Mouse (Mus musculus) yolk sac, embryonic 10.5 days (tissue): ENCODE data around the gene Galnt10.

ENCODE experiments used
- DNase-seq: peaks from one replicate; pipeline ENCODE4 v3.0.0-alpha.2; 2017; ENCODE audit warnings: low spot score

Galnt10 gene

DNA sequence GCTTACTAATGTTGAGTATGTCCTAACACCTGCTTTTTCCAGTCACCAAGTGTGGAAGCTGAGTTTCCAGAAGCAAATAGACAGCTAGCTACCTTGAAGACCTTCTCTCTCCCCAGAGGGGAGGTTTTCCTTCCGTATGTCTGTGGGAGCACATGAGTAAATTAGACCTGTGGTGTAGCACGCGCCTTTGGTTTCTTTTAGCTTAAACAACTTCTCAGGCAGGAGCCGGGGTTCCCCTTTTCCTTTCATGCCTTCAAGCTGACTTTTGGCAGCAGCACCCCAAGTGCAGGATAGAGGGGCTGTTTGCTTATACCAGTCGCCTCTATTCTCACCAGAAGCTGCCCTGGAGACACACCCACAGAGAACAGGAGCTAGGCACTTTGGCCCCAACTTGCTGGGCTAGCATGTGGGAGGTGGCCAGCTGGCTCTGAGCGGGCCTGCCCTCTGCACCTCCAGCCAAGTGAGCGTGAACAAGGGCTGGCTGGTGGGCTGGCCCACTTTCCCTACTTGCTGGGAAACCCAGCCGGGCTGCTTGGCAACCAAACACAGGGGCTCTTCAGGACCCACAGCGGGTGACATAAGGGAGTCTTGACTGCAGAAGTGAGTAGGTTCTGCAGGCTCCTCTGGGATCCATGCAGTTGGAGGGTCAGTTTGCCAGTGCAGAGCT, 82.2 kb downstream of the Galnt10 start:
- DNase-seq = no peak

DNA sequence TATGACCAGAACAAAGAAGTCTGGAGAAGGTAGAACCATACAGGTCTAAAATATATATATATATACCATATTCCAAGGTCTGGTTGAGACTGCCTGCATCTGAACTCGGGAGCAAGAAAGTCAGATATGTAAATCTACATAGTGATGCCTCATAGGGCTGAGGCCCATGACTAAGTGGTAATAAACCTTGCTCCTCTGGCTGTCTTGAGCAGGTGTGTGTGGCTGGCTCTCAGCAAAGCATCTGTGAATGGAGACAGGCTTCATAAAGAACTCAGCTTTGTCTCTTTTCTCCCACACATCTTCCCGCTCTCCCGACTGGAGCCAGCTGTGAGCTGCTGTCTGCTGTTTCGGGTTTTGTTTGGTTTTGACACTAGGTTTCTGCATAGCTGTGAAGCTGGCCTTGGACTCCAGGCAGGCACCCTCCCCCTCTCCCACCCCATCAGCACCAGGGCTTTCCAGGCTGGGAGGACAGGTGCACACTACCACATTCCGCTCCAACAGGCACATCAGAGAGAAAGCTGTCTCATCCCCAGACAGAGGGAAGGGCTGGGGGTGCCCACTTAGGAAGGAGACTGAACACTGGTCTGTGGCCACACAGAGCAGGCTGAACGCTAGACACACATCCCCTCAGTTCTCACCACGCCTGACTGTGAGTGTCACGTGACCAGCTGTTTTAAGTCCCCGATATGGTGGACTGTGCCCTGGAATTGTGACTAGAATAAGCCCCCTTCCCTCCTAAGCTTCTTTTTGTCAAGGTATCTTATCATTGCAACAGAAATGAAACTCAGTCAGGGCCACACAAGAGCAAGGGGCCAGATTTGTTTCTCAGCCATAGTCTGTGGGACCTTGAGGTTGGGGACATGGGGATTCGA, 87.4 kb downstream of the Galnt10 start:
- no peak for DNase-seq

DNA sequence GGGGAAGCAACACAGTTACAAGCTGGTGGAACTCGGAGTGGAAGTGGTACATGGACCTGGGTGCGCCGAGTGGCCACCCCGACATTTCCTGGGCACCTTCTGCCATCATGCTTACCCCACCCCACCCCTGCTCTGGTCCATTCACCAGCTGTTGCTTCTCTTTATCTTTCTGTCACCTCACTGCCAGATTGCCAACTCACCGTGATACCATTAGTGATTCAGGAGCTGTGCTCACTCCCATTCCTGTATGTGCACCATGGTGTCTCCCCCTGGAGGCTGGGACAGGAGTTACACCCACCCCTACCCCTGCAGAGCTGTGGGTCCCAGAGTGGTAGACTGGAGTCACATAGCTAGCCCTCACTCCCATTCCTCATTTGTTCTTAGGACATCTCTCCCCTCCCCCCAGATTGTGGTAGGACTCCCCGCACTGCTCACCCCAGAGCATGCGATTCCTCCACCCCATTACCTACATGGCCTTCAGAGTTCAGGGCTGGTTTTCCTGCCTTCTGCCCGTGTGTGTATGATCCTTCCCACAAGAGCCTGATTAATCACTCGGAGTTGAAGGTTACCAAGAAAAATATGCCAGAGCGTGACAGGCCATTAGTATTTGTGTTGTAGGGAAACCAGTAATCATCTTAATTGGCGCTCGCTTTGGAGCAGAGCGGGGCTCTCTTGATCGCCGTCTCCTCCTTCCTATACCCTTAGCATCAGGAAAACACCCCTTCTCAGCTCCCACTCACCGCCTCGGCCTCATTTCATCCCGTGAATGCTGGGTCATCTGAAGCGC, 102.2 kb downstream of the Galnt10 start:
- no peak for DNase-seq

DNA sequence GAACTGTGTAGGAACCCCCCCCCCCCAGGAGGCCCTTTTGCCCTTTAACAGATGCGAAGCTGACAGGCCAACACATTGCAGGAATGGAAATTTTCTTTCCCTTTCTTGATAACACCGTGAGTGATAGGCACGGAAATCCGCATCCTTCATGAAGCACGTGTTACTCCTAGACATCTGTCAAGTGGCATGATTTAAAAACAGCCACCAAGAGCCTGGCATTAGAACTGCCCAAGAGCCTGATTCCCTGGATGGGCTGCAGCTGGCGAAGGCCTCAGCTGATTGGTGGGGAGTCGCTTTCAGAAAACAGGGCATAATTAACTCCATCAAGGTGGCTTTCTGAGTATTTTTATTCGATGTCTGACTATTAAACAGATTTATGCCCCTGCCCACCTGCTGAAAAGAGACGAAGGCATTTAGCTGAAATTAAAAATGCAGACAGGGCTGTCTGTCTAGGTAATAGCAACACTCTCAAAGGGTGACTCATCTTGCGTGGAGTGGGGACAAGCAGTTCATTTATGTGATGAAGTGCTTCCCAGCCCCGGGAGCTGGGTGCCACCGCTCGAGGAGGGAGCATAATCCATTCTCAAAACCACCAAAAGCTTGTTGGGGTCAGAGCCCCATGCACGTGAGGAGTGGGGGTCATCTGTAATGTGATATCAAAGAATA, 108.4 kb downstream of the Galnt10 start:
- DNase-seq = no peak

DNA sequence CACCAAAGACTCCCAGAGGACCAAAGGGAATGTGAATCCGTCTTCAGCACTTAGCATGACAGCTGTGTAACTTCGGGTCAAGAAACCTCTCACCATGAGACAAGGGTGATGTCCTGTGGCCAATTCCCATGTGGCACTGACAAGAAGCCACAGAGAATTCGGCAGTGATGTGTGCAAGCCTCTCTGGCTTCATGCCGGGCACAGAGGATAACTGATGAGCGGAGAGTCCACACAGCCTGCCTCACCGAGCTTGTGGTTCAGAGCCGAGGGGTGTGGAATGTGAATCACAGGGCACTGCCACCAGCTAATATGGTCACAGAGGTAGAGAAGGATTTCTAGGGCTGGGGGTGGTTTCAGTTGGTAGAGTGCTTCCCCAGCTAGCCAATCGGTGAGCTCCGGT, 113.4 kb downstream of the Galnt10 start:
- DNase-seq = no peak

DNA sequence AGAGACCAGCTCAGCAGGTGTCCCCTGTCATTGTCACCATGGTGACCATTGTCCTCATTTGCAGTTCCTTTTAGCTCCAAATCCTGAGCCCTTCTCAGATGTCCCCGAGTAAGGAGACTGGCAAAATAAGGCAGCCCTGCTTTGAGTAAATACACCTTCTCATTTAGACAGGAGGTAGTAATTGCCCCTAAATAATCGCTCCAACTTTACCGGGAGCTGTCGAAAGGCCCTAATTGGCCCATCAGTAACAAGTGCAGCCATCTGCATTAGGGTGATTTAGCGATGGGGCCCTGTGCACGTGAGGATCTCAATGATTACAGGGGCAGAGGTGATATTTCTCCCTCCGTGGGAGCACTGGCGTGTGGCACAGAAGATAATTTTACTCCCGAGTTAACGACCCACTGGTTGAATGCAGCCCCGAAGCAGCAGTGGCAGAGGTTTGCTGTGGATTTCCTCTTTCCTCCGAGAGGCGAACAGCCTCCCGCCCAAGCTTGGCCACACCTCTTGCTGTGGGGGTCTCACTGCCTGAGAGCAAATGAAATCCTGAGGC, 115.3 kb downstream of the Galnt10 start:
- DNase-seq = no peak

DNA sequence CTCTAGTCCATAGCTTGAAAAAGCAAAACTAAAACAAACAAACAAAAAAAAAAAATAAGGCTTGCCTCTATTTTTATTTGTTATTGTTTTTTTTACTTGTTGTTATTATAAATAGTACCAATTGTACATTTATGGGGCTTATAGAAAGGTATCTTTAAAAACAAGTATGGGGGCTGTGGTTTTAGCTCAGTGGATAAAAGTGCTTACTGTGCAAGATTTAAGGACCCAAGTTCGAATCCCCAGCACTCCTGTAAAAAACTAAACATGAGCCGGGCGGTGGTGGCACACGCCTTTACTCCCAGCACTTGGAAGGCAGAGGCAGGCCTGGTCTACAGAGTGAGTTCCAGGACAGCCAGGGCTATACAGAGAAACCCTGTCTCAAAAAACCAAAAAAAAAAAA, 116.1 kb downstream of the Galnt10 start:
- DNase-seq = no peak

DNA sequence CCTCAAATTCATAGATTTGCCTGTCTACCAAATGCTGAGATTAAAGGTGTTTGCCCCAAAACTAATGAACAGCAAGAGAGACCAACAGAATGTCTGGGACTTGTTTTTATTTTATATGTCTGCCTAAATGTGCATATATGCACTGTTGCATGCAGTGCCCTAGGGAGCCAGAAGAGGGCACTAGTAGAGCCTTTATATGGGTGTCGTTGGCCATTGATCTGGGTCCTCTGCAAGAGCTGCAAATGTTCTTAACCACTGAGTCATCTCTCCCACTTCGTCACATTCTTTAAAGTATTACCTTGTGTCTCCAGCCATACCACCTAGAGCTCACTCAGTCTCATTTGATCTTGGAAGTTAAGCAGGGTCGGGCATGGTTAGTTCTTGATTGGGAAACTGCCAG, 118.9 kb downstream of the Galnt10 start:
- DNase-seq = no peak

DNA sequence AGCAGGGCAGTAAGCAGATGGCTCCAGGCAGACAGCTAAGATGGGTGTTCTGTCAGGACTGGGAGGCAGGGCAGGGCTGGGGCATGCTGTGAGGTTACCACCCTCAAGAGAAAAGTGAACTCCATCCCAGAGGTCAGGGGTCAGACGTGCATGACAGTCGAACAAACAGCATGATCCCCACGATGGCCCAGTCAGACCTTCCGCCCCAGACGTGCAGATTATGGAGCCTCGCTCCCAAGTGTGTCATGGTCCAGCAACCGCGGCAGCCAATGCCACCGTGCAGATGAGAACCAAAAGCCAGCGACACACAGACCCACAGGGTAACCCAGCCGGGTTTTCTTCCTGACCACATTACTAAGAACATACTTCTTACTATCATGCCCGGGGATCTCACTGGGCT, 121.4 kb downstream of the Galnt10 start:
- DNase-seq = peak; percentile 48

DNA sequence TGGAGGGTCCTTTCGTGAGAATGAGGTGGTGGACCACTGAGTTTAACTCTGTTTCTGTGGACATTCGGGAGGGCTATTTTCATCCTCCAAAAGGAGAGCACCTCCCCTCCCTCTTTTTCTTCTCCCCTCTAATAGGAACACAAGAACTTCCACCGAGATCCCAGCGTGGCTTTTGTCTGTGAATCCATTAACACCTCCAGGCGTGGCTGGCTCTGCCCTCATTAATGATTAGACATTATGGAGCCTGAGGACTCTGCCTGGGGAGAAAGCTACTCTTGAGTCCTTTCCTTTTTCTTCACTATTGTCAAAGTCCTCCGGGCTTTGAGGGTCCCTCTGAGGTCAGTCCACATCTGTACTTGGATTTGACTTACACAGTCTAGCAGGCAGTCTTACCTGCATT, 121.9 kb downstream of the Galnt10 start:
- no peak for DNase-seq

DNA sequence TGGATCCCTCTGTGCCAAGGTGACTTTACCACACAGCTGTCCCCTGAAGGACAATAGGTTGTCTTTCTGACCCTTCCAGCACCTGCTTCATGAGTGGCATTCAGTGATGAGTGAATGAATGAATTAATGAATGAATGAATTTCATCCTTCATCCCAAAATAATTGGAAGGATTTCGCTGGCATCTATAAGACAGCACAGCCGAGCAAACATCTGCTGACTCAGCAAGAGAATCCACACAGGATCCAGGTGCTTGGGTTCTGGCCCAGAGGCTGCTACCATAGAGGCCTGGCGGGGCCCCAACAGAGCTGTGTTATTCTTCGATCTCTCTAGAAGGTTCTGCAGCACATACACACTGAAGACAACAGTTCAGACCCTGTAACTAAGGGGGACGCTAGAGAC, 125.5 kb downstream of the Galnt10 start:
- no peak for DNase-seq

DNA sequence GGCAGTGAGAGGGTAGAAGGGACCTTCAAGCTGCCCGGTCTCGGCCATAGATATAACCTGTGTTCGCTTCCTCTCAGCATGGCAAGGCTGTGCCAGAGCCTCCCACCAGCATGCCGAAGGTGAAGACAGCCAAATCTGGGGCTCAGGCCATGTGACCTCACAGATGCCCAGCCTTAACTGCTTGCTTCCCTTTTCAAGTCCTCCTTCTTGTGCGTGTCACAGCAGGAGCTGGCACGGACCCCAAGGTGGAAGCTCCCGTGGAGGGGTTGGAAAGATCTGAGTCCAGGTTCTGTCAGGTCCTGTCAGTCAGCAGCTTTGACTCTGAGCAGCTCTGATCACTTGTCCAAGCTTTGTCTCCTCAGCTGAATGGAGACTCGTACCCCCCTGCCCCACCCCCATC, 126.4 kb downstream of the Galnt10 start:
- no peak for DNase-seq

DNA sequence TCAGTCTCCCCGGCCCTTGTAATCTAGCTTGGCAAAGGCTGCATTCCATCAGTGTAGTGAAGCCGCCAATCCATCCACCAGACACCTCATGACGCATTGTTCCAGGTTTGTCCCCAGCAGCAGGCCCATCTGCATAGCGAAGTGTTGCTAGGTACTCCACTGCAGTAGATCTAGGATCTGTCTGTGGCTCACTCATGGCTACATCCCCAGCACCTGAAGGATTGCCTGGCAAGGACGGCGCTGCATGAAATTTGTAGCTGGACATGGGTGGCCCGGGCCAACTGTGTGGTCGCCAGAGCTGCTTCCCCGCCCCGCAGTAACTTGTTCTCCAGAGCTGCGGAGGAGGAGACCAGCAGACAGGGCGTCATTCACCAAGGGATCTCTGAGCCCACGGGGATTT, 128.2 kb downstream of the Galnt10 start:
- DNase-seq = no peak

DNA sequence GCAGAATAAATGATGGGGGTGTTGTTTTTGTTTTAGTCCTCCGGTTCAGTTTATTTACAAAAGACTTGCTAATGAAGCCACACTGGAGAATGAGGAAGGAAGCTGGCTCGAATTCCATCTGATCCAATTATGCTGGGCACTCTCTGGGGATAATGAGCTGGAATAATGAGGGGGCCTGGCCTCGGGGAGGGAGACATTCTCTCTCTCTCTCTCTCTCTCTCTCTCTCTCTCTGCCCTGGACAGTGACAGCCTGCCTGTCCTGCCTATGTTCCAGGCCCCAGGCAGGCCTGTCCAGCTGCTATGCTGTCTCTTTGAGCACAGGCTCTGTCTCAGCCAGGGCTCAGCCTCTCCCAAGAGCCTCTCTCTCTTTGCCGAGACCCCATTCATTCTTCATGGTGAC, 128.7 kb downstream of the Galnt10 start:
- no peak for DNase-seq

DNA sequence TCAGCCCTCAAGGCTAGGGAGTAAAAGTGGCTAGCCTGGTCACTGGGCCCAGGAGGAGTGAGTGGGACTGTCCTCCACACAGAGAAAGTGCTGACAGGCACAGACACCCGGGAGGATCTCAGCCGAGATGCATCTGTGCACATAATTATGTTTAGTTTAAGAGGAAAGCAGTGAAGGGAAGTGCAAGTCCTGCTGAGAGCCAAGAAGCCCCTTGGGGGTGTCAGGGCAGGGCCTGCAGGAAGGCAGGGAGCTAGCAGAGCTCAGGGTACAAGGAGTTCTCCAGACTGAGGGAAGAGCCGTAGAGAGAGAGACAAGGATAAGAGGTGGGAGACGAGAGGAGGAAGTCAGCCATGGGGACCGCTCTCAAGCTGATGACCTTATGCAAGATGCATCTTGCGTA, 130.6 kb downstream of the Galnt10 start:
- no peak for DNase-seq

DNA sequence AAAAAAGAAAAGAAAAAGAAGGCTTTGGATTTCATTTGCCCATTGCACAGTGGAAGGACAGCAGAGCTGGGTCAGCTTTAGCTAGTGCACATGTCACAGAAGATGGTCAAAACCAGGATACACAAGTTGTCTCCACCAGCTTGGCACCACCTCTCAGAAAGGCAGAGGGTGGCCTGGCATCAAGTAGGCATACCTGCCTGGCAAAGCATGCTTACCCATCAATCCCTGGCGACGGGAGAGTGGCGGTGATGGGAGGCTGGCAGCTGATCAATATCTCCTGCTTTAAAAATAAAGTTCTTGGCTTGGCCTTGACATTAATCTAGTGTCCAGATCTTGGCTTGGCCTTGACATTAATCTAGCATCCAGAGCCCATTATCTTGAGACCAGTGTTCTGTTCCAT, 131.3 kb downstream of the Galnt10 start:
- no peak for DNase-seq

DNA sequence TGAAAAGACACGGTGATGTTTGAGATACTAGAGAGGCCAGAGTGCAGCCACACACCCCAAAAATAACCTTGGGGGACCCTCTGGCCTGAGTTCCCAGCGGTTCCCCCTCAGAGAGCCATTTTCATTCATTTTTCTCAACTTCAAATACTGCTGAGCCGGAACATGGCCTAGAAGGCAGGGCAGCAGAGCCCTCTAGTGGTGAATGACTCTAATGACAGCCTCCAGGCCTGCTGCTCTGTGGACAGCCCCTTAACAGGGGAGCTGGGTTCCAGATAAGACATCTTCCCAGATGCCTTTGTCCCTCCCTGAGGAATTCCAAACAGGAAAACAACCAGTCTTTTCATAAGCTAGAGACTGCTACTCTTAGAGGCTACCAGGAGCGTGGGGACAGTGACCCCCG, 133.1 kb downstream of the Galnt10 start:
- peak; percentile 49 for DNase-seq

DNA sequence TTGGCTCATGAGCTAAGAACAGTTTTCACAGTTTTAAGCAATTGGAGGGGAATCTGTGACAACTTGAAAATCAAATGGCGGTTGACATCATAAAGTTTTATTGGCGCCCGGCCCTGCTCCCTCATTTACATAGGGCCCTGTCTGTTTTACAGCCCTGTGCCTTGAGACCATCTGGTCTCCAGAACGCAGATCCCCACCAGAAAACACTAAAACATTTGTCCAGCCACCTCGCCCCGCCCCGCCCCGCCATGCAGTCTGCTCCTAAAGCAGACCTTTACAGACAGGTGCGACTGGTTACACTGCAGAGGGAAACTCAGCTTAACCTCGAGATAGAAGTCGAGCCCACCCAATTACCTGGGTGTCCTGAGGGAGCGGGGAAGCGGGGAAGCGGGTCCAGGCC, 134.6 kb downstream of the Galnt10 start:
- no peak for DNase-seq

DNA sequence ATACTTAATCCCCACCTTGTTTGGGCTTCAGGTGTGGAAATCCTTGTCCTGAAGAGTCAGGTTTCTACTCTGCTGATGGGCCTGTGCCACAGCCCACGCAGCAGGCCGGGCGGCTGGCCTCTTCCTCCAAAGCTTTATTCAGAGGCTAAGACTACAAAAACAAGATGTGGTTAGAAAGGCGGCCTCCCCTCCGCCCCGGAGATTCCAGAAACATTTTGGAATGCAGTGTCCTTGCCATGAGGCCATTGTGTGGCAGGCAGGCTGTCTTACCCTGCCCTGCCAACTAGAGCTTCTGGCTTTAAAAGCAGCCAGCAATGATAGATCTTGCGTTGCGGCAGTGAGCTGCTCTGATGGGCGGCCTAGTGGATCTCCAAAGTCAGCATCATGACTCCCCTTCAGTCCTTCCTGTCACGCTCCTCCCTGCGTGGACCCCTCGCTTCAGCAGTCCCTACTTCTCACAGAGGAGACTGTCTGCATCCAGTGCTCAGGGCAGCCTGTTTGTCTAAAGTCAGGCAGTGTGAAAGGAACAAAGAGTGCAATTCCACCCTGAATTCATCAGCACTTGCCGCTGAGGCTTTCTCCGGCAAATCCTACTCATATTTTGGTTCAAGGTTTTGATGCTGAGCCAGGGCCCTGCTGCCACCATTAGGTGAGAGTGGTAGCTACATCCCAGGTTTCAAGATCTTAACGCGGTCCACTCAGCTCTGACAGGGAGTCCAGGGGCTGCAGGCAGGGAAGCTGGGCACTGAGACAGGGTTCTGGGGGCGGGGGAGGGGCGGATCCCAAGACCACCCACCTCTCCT, 141.6 kb downstream of the Galnt10 start:
- no peak for DNase-seq

DNA sequence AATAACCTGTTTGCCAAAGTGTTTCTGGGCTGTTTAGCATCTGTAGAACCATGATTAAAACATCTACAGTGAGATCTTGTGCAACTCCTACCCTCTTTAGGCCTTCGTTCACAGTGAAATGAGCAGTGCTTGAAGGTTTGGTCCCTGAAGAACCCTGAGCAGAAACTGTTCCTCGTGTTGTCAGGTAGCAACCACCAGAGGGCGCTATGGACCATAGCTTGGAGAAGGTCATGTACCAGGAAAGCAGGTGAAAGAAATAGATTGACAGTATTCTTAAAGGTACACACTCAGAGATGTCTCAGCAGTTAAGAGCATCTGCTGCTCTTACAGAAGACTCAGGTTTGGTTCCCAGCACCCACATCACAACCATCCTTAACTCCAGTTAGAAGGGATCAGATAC, 142.7 kb downstream of the Galnt10 start:
- DNase-seq = peak; percentile 45

DNA sequence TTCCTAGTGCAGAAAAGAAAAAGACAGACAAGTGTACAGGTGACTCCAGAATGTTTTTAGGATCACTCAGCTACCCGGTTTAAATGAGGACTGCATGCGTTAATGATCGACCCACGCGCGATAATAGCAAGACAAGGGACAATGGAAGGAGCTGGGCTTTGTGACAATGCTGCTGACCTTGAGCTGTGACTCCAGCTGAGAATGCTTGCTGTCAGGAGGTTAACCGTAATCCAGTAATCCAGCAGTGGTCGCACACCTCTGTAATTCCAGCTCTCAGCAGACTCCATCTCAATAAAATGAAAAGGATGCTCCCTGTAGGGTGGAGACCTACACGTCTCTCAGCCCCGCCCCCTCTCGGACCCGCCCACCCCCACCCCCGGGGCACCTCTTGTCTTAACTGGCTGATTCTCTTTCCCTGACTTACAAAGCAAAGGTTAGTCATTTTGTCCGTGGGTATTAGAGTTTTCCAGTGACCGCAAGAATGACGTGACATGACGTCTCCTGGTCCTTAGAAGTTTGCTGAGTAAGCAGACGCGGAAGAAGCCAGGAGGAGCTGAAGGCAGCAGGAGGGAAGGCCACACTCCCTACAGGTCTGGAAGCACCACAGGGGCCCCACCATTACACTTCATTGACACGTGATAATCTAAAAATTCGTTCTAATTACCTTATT, 145.8 kb downstream of the Galnt10 start:
- DNase-seq = no peak
